Mouse (Mus musculus) cortical plate, adult 2 months (tissue): ENCODE data around the gene Tgtp2.

Source experiments
- CTCF ChIP-seq: fragments of 200-500 bp; IDR thresholded peaks from 2 replicates; pipeline ENCODE4 v1.5.1; 2011; ENCODE audit warnings: mild to moderate bottlenecking, control low read depth, low read length; ENCODE audit not compliant: insufficient read depth; ENCODE audit errors: extremely low read depth
- POLR2A ChIP-seq: fragments of 200-500 bp; IDR thresholded peaks from 2 replicates; pipeline ENCODE4 v1.6.1; 2011; ENCODE audit warnings: mild to moderate bottlenecking, low read length, control low read depth; ENCODE audit not compliant: insufficient read depth; ENCODE audit errors: extremely low read depth

DNA sequence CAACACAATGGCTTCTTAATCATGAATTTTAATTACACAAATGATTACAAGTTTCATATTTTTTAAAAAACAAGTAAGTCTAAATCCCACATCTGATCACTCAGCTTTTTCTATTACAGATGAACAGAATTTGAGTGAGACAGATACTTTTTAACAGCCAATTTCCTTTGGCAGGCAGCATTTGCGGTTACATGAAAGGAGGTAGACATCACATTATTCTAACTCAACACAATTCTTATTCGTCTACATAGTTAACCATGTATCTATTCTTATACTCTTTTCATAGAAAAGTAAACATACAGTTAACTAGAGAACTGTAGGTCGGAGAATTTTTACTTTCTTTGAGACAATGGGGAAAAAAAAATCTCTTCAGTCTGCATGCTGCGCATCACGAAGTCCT is 26.5 kb upstream of the Tgtp2 start:
- TF ChIP-seq CTCF, result no peak
- no peak for TF ChIP-seq POLR2A
